Mouse (Mus musculus): Measurements from ENCODE around the gene Chchd6. TPM values are rescaled to one million over a fixed set of nuclear protein-coding genes. Genes with fewer than 3 reads are reported as not detected.

Chchd6 gene
- polyA plus RNA-seq, 1 experiment from 2014 or later: 184 TPM

GRCm38 (mm10) chr6:89457601-89458000 lies 137.9 kb downstream of the Chchd6 start:
- Histone ChIP-seq H3K36me3 (ENCODE audit: control insufficient read depth, insufficient read depth, low read length) (no peaks in the 10 kb centered on the region), H3K4me1 (ENCODE audit: control insufficient read depth, insufficient read depth, low read length) (peaks cover 8% of the 10 kb centered on the region; the same call in 1 of the 2 replicates), H3K27ac (ENCODE audit: low read depth, low read length) (no peak overlapping the region), H3K9ac (ENCODE audit: low read length) (no peak overlapping the region), H3K4me3 (ENCODE audit: low read depth, low read length) (no peak overlapping the region), H3K27me3 (replicated peaks; ENCODE audit: control insufficient read depth, insufficient read depth, low read length) (no peaks in the 10 kb centered on the region), H3K4me2 (ENCODE audit: low read length) (no peak overlapping the region), H3K9me3 (replicated peaks; ENCODE audit: control insufficient read depth, low read length) (no peaks in the 10 kb centered on the region)
- DNase-seq (ENCODE audit: low spot score) (no peak), ATAC-seq (no peak)
- WGBS: 90% methylated on average over 2 of the region's 2 CpGs

- Histone ChIP-seq H3K27ac (ENCODE audit: low read depth, low read length) (no peak overlapping the region), H3K9ac (ENCODE audit: low read length) (no peak overlapping the region), H3K4me3 (ENCODE audit: low read depth, low read length) (no peak overlapping the region), H3K27me3 (replicated peaks; ENCODE audit: control insufficient read depth, insufficient read depth, low read length) (no peaks in the 10 kb centered on the region), H3K36me3 (ENCODE audit: control insufficient read depth, insufficient read depth, low read length) (no peaks in the 10 kb centered on the region), H3K9me3 (replicated peaks; ENCODE audit: control insufficient read depth, low read length) (no peaks in the 10 kb centered on the region), H3K4me2 (ENCODE audit: low read length) (no peak overlapping the region), H3K4me1 (ENCODE audit: control insufficient read depth, insufficient read depth, low read length) (peaks cover 8% of the 10 kb centered on the region; the same call in 1 of the 2 replicates)
- no peak for ATAC-seq
- WGBS: 87% methylated on average over 1 of the region's 1 CpGs
- DNase-seq (ENCODE audit: low spot score): no peak
These were observed 139.0 kb downstream of the Chchd6 start for GRCm38 (mm10) chr6:89456409-89456961.

DNA sequence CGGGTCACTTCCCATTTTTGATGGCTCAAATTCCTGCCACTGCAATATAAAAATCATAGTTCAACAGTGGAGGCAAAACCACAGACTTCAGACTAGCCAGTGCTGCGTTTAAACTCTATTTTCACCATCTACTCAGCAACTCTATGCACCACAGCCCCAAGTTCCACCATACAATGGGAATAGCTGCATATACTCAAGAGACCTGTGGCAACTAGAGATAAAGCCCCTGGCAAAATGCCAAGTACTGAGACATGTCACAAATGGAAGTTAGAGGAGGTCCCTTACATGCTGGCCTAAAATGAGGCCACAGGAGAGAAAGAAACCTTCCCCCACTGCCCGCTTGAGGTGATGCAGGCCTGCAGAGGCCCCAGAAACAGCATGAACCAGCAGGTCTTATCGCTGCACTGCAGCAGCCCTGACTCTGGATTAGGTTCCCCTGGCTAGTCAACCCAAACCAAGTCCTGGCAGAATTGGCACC lies 139.9 kb downstream of the Chchd6 start:
- H3K9ac ChIP-seq (ENCODE audit: low read length): no peak overlapping the region
- no peaks in the 10 kb centered on the region for H3K36me3 ChIP-seq (ENCODE audit: control insufficient read depth, insufficient read depth, low read length)
- no peak overlapping the region for H3K4me3 ChIP-seq (ENCODE audit: low read depth, low read length)
- no peaks in the 10 kb centered on the region for H3K9me3 ChIP-seq (replicated peaks; ENCODE audit: control insufficient read depth, low read length)
- H3K27me3 ChIP-seq (replicated peaks; ENCODE audit: control insufficient read depth, insufficient read depth, low read length): no peaks in the 10 kb centered on the region
- WGBS: 86% methylated on average over 4 of the region's 4 CpGs
- no peak overlapping the region for H3K27ac ChIP-seq (ENCODE audit: low read depth, low read length)
- DNase-seq (ENCODE audit: low spot score) (peak; percentile 12), ATAC-seq (no peak)
- H3K4me1 ChIP-seq (ENCODE audit: control insufficient read depth, insufficient read depth, low read length): peaks cover 8% of the 10 kb centered on the region; the same call in 1 of the 2 replicates
- no peak overlapping the region for H3K4me2 ChIP-seq (ENCODE audit: low read length)

GRCm38 (mm10) chr6:89454437-89454836 lies 141.0 kb downstream of the Chchd6 start:
- DNase-seq (ENCODE audit: low spot score): no peak
- Histone ChIP-seq H3K4me2 (ENCODE audit: low read length) (no peak overlapping the region), H3K4me3 (ENCODE audit: low read depth, low read length) (no peak overlapping the region), H3K36me3 (ENCODE audit: control insufficient read depth, insufficient read depth, low read length) (no peaks in the 10 kb centered on the region), H3K4me1 (ENCODE audit: control insufficient read depth, insufficient read depth, low read length) (peaks cover 8% of the 10 kb centered on the region; the same call in 1 of the 2 replicates), H3K27me3 (replicated peaks; ENCODE audit: control insufficient read depth, insufficient read depth, low read length) (no peaks in the 10 kb centered on the region), H3K9ac (ENCODE audit: low read length) (no peak overlapping the region), H3K9me3 (replicated peaks; ENCODE audit: control insufficient read depth, low read length) (no peaks in the 10 kb centered on the region), H3K27ac (ENCODE audit: low read depth, low read length) (no peak overlapping the region)
- ATAC-seq: no peak
- 92% methylated on average over 2 of the region's 2 CpGs for WGBS

- H3K36me3 ChIP-seq (ENCODE audit: control insufficient read depth, insufficient read depth, low read length): no peaks in the 10 kb centered on the region
- H3K4me1 ChIP-seq (ENCODE audit: control insufficient read depth, insufficient read depth, low read length): peaks cover 8% of the 10 kb centered on the region; the same call in 1 of the 2 replicates
- H3K27me3 ChIP-seq (replicated peaks; ENCODE audit: control insufficient read depth, insufficient read depth, low read length): no peaks in the 10 kb centered on the region
- ATAC-seq (0 out of 2 replicates have a peak, but pooled peaks have one; percentile 20), DNase-seq (ENCODE audit: low spot score) (peak; percentile 75)
- H3K9ac ChIP-seq (ENCODE audit: low read length): no peak overlapping the region
- WGBS: 32% methylated on average over 7 of the region's 7 CpGs
- H3K9me3 ChIP-seq (replicated peaks; ENCODE audit: control insufficient read depth, low read length): no peaks in the 10 kb centered on the region
- no peak overlapping the region for H3K27ac ChIP-seq (ENCODE audit: low read depth, low read length)
- H3K4me3 ChIP-seq (ENCODE audit: low read depth, low read length): no peak overlapping the region
- no peak overlapping the region for H3K4me2 ChIP-seq (ENCODE audit: low read length)
These were observed 142.3 kb downstream of the Chchd6 start for GRCm38 (mm10) chr6:89452976-89453674.

DNA sequence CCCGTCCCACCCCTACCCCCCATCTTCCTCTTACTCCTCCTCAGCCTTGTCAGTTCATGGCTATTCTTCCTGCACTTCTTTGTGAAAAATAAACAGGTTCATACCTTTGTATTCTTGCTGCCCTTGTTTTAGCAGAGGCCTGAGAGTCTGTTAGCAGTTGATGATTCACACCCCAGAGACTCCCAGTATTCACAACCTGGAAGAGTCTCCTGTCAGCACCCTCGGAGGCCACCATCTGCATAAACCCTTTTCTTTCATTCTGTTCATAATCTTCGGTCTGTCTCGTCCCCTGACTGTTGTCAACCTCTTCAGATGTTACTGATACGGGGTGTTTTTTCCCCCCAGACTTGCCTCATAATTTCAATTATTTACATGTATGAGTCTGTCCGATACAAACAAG lies 143.1 kb downstream of the Chchd6 start:
- WGBS: 80% methylated on average over 6 of the region's 6 CpGs
- H3K4me2 ChIP-seq (ENCODE audit: low read length): no peak overlapping the region
- DNase-seq (ENCODE audit: low spot score) (no peak), ATAC-seq (no peak)
- H3K4me3 ChIP-seq (ENCODE audit: low read depth, low read length): no peak overlapping the region
- H3K4me1 ChIP-seq (ENCODE audit: control insufficient read depth, insufficient read depth, low read length): peaks cover 8% of the 10 kb centered on the region; the same call in 1 of the 2 replicates
- H3K36me3 ChIP-seq (ENCODE audit: control insufficient read depth, insufficient read depth, low read length): no peaks in the 10 kb centered on the region
- no peaks in the 10 kb centered on the region for H3K9me3 ChIP-seq (replicated peaks; ENCODE audit: control insufficient read depth, low read length)
- H3K9ac ChIP-seq (ENCODE audit: low read length): no peak overlapping the region
- no peak overlapping the region for H3K27ac ChIP-seq (ENCODE audit: low read depth, low read length)
- H3K27me3 ChIP-seq (replicated peaks; ENCODE audit: control insufficient read depth, insufficient read depth, low read length): no peaks in the 10 kb centered on the region

DNA sequence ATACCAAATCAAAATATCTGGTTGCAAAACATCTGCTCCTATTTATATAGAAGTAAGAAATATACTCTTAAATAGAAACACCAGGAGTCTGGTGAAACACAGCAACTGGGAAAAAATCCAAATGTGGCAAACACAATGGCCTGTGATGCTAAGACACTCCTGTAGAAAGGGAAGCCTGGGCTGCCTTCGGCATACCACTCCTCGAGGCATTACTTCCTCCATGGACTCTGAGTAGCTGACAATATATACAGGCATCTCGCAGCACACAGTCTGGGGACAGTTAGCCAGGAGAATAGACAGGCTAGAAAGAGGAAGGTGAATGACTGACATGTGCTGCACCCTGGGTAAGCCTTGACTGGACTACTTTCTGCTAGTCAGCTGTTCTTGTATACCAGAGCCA lies 146.7 kb downstream of the Chchd6 start:
- 81% methylated on average over 3 of the region's 3 CpGs for WGBS
- no peak for DNase-seq (ENCODE audit: low spot score)
- ATAC-seq: no peak
- H3K4me3 ChIP-seq (ENCODE audit: low read depth, low read length): no peak overlapping the region
- no peak overlapping the region for H3K4me2 ChIP-seq (ENCODE audit: low read length)
- no peak overlapping the region for H3K27ac ChIP-seq (ENCODE audit: low read depth, low read length)
- no peaks in the 10 kb centered on the region for H3K36me3 ChIP-seq (ENCODE audit: control insufficient read depth, insufficient read depth, low read length)
- H3K9me3 ChIP-seq (replicated peaks; ENCODE audit: control insufficient read depth, low read length): no peaks in the 10 kb centered on the region
- H3K27me3 ChIP-seq (replicated peaks; ENCODE audit: control insufficient read depth, insufficient read depth, low read length): no peaks in the 10 kb centered on the region
- peaks cover 8% of the 10 kb centered on the region; the same call in 1 of the 2 replicates for H3K4me1 ChIP-seq (ENCODE audit: control insufficient read depth, insufficient read depth, low read length)
- H3K9ac ChIP-seq (ENCODE audit: low read length): no peak overlapping the region

DNA sequence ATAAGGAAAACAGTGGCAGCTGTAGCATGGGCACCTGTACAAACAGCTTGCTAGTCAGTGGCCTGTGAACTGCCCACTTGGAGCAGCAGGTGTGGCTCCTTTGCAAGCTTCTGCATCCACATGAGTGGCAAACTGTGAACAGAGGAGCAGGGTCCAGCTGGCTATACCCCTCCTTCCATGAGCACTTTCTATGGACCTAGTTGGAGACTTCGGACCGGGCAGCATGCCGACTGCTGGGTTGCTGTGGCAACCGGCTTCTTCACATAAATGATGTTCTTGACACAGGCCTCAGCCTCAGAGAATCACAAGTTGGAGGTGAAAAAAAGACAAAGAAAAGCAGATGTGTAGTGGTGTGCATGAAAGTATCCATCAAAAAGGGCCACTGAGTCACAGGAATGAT lies 154.8 kb downstream of the Chchd6 start:
- H3K27me3 ChIP-seq (replicated peaks; ENCODE audit: control insufficient read depth, insufficient read depth, low read length): no peaks in the 10 kb centered on the region
- no peak overlapping the region for H3K4me2 ChIP-seq (ENCODE audit: low read length)
- 78% methylated on average over 4 of the region's 4 CpGs for WGBS
- H3K9ac ChIP-seq (ENCODE audit: low read length): no peak overlapping the region
- H3K9me3 ChIP-seq (replicated peaks; ENCODE audit: control insufficient read depth, low read length): no peaks in the 10 kb centered on the region
- H3K36me3 ChIP-seq (ENCODE audit: control insufficient read depth, insufficient read depth, low read length): no peaks in the 10 kb centered on the region
- DNase-seq (ENCODE audit: low spot score) (no peak), ATAC-seq (no peak)
- no peak overlapping the region for H3K27ac ChIP-seq (ENCODE audit: low read depth, low read length)
- no peak overlapping the region for H3K4me3 ChIP-seq (ENCODE audit: low read depth, low read length)
- H3K4me1 ChIP-seq (ENCODE audit: control insufficient read depth, insufficient read depth, low read length): no peaks in the 10 kb centered on the region

GRCm38 (mm10) chr6:89431920-89432482 lies 163.5 kb downstream of the Chchd6 start:
- no peaks in the 10 kb centered on the region for H3K4me1 ChIP-seq (ENCODE audit: control insufficient read depth, insufficient read depth, low read length)
- no peak overlapping the region for H3K4me3 ChIP-seq (ENCODE audit: low read depth, low read length)
- WGBS: 82% methylated on average over 2 of the region's 2 CpGs
- no peak overlapping the region for H3K27ac ChIP-seq (ENCODE audit: low read depth, low read length)
- no peaks in the 10 kb centered on the region for H3K36me3 ChIP-seq (ENCODE audit: control insufficient read depth, insufficient read depth, low read length)
- ATAC-seq: no peak
- H3K9me3 ChIP-seq (replicated peaks; ENCODE audit: control insufficient read depth, low read length): no peaks in the 10 kb centered on the region
- H3K27me3 ChIP-seq (replicated peaks; ENCODE audit: control insufficient read depth, insufficient read depth, low read length): no peaks in the 10 kb centered on the region
- H3K4me2 ChIP-seq (ENCODE audit: low read length): no peak overlapping the region
- H3K9ac ChIP-seq (ENCODE audit: low read length): no peak overlapping the region
- no peak for DNase-seq (ENCODE audit: low spot score)
